Mouse (Mus musculus): Measurements from ENCODE around the gene Ctsc. TPM values are rescaled to one million over a fixed set of nuclear protein-coding genes. Genes with fewer than 3 reads are reported as not detected.

Gene Ctsc
- polyA plus RNA-seq, 1 experiment: 5.3 TPM

GRCm38 (mm10) chr7:88259155-88259925 is 18.5 kb upstream of the Ctsc start:
- H3K27ac ChIP-seq (ENCODE audit: insufficient read depth, low read length): no peak overlapping the region
- no peaks in the 10 kb centered on the region for H3K4me1 ChIP-seq (ENCODE audit: control insufficient read depth, insufficient read depth, low read length)
- H3K4me3 ChIP-seq (ENCODE audit: insufficient read depth, low read length): no peak overlapping the region
- TF ChIP-seq CTCF (IDR thresholded peaks at IDR 0.05; ENCODE audit: extremely low read depth, insufficient read depth, low read length) (no peak), POLR2A (IDR thresholded peaks at IDR 0.05; ENCODE audit: extremely low read depth, insufficient read depth, low read length) (no peak)

DNA sequence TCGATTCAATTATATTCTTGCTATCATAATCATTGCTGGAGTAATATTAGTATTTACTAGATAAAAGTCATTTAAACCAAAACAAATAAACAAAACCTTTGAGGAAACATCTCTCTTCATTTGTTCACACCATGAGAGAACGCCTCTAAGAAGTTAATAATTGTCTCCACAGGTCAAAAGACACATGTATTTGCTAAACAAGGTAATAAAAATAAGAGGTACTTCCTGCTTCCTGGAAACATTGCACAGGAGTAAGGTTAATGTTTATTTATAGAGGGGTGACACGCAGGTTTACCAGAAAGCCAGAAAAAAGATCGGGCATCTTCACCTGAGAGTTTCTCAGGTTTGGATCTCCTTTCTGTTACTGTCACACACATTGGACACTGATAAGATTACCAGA is 16.1 kb upstream of the Ctsc start:
- TF ChIP-seq CTCF (IDR thresholded peaks at IDR 0.05; ENCODE audit: extremely low read depth, insufficient read depth, low read length): no peak
- no peak for TF ChIP-seq POLR2A (IDR thresholded peaks at IDR 0.05; ENCODE audit: extremely low read depth, insufficient read depth, low read length)
- Histone ChIP-seq H3K27ac (ENCODE audit: insufficient read depth, low read length) (no peak overlapping the region), H3K4me3 (ENCODE audit: insufficient read depth, low read length) (no peak overlapping the region), H3K4me1 (ENCODE audit: control insufficient read depth, insufficient read depth, low read length) (no peaks in the 10 kb centered on the region)

GRCm38 (mm10) chr7:88264861-88265260 is 13.0 kb upstream of the Ctsc start:
- Histone ChIP-seq H3K4me1 (ENCODE audit: control insufficient read depth, insufficient read depth, low read length) (no peaks in the 10 kb centered on the region), H3K4me3 (ENCODE audit: insufficient read depth, low read length) (no peak overlapping the region), H3K27ac (ENCODE audit: insufficient read depth, low read length) (no peak overlapping the region)
- no peak for TF ChIP-seq CTCF (IDR thresholded peaks at IDR 0.05; ENCODE audit: extremely low read depth, insufficient read depth, low read length)
- no peak for TF ChIP-seq POLR2A (IDR thresholded peaks at IDR 0.05; ENCODE audit: extremely low read depth, insufficient read depth, low read length)

GRCm38 (mm10) chr7:88269913-88270312 is 8.0 kb upstream of the Ctsc start:
- H3K4me1 ChIP-seq (ENCODE audit: control insufficient read depth, insufficient read depth, low read length): no peaks in the 10 kb centered on the region
- TF ChIP-seq POLR2A (IDR thresholded peaks at IDR 0.05; ENCODE audit: extremely low read depth, insufficient read depth, low read length): no peak
- TF ChIP-seq CTCF (IDR thresholded peaks at IDR 0.05; ENCODE audit: extremely low read depth, insufficient read depth, low read length): no peak
- no peak overlapping the region for H3K27ac ChIP-seq (ENCODE audit: insufficient read depth, low read length)
- no peak overlapping the region for H3K4me3 ChIP-seq (ENCODE audit: insufficient read depth, low read length)

DNA sequence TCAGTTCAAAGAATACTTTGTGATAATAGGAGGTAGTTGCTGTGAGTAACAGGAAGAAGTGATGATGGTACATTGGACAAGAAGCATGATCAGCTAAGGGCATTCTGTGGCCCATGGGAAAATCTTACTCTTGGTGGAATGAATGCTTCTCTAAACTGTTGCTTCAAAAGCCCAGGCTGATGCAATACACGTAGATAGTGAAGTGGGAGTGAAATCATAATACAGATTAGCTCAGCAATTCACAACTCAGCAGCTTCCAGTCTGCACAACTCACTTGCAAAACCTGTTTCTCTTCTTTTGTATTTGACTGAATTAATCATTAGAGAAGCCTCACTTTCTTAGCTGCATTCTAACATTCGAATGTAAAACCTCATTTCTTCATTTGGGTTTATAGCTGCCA is 6.4 kb upstream of the Ctsc start:
- no peak for TF ChIP-seq CTCF (IDR thresholded peaks at IDR 0.05; ENCODE audit: extremely low read depth, insufficient read depth, low read length)
- no peak for TF ChIP-seq POLR2A (IDR thresholded peaks at IDR 0.05; ENCODE audit: extremely low read depth, insufficient read depth, low read length)
- Histone ChIP-seq H3K4me3 (ENCODE audit: insufficient read depth, low read length) (no peak overlapping the region), H3K27ac (ENCODE audit: insufficient read depth, low read length) (no peak overlapping the region), H3K4me1 (ENCODE audit: control insufficient read depth, insufficient read depth, low read length) (no peaks in the 10 kb centered on the region)

- peak overlapping the region; percentile 32; the same call in 1 of the 2 replicates for H3K4me3 ChIP-seq (ENCODE audit: insufficient read depth, low read length)
- H3K27ac ChIP-seq (ENCODE audit: insufficient read depth, low read length): peak overlapping the region; percentile 71; the same call in 1 of the 2 replicates
- no peak for TF ChIP-seq POLR2A (IDR thresholded peaks at IDR 0.05; ENCODE audit: extremely low read depth, insufficient read depth, low read length)
- no peak for TF ChIP-seq CTCF (IDR thresholded peaks at IDR 0.05; ENCODE audit: extremely low read depth, insufficient read depth, low read length)
- no peaks in the 10 kb centered on the region; the same call in 1 of the 2 replicates for H3K4me1 ChIP-seq (ENCODE audit: control insufficient read depth, insufficient read depth, low read length)
Observed at GRCm38 (mm10) chr7:88276914-88277765, 745 bp upstream of the Ctsc start.

DNA sequence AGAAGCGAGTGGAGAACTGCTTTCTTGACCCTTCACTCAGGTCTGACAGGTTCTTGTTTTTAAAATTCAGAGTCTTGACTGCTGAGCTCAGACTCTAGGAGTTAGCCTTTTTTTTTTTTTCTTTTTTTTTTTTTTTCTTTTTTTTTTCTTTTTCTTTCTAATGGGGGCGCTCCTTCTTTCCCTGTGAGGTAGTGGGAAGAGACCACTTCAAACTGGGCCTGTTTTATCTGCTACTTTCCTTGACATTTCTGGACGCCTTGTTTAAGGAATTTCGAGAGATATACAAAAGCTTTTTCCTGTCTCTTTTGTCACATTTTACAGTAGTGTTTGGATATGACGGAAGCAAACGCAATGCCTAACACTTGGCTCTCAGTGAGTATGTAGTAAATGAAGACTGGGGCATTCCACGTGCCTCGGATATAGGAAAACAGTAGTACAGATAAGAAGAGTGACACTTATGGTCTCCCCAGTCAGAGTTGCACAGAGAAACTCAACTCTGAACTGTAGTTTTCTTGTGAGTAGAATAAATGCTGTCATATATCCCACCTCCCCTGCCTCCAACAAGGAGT is 827 bp downstream of the Ctsc start:
- Histone ChIP-seq H3K4me1 (ENCODE audit: control insufficient read depth, insufficient read depth, low read length) (no peaks in the 10 kb centered on the region; the same call in 1 of the 2 replicates), H3K27ac (ENCODE audit: insufficient read depth, low read length) (no peak overlapping the region), H3K4me3 (ENCODE audit: insufficient read depth, low read length) (no peak overlapping the region; the same call in 1 of the 2 replicates)
- TF ChIP-seq CTCF (IDR thresholded peaks at IDR 0.05; ENCODE audit: extremely low read depth, insufficient read depth, low read length) (no peak), POLR2A (IDR thresholded peaks at IDR 0.05; ENCODE audit: extremely low read depth, insufficient read depth, low read length) (no peak)

DNA sequence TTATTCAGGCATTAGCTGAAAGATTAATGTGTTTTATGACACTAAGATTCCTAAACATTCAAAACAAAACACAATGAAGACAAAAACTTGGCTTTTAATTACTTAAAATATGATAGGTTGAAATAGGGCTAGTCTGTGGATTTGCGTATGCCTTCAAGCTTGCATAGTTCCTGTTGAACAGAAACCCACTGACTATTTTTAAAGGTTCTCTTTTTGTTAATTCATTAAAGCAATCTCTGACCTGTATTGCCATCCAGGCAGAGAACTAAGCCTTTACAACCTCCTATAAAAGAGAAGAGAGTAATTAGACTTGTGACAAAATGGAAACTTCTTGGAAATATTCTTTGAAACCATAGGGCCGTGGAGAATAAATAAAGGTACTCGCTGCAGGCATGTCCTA is 7.4 kb downstream of the Ctsc start:
- no peak for TF ChIP-seq CTCF (IDR thresholded peaks at IDR 0.05; ENCODE audit: extremely low read depth, insufficient read depth, low read length)
- no peak for TF ChIP-seq POLR2A (IDR thresholded peaks at IDR 0.05; ENCODE audit: extremely low read depth, insufficient read depth, low read length)
- Histone ChIP-seq H3K27ac (ENCODE audit: insufficient read depth, low read length) (no peak overlapping the region), H3K4me3 (ENCODE audit: insufficient read depth, low read length) (no peak overlapping the region), H3K4me1 (ENCODE audit: control insufficient read depth, insufficient read depth, low read length) (no peaks in the 10 kb centered on the region)

DNA sequence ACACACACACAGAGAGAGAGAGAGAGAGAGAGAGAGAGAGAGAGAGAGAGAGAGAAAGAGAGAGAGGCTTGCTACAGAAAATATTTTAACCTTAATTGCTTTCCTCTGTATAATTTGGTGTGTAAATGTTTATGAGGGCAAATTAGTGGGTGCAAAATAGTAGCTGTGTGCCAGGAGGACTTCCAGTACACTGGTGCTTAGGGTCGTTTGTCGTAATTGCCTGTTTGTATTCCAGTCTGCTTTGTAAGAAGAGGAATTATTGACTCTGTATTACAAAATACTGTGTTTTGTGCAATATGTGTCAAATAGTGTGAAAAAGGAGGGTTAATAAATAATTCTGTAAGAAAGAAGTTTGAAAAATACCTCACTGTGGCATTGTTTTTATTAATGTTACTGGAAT is 13.2 kb downstream of the Ctsc start:
- TF ChIP-seq POLR2A (IDR thresholded peaks at IDR 0.05; ENCODE audit: extremely low read depth, insufficient read depth, low read length): no peak
- no peak for TF ChIP-seq CTCF (IDR thresholded peaks at IDR 0.05; ENCODE audit: extremely low read depth, insufficient read depth, low read length)
- Histone ChIP-seq H3K27ac (ENCODE audit: insufficient read depth, low read length) (no peak overlapping the region), H3K4me3 (ENCODE audit: insufficient read depth, low read length) (no peak overlapping the region), H3K4me1 (ENCODE audit: control insufficient read depth, insufficient read depth, low read length) (no peaks in the 10 kb centered on the region)

All from cortical plate, adult 2 months (tissue).